Mouse (Mus musculus) lung, postnatal 36 days (tissue): ENCODE results near the gene Zranb3.

ENCODE experiments used
- DNase-seq: peaks from one replicate; pipeline ENCODE4 v3.0.0; 2022; ENCODE audit warnings: mixed read lengths

The Zranb3 gene

GRCm38 (mm10) chr1:127934322-127934721 is 168.5 kb downstream of the Zranb3 start:
- no peak for DNase-seq

- DNase-seq, result no peak
Observed at GRCm38 (mm10) chr1:127933405-127933804, 169.4 kb downstream of the Zranb3 start.

- DNase-seq, result no peak
Observed at GRCm38 (mm10) chr1:127915802-127916201, 187.0 kb downstream of the Zranb3 start.

GRCm38 (mm10) chr1:127915316-127915715 is 187.5 kb downstream of the Zranb3 start:
- no peak for DNase-seq

- no peak for DNase-seq
Observed at GRCm38 (mm10) chr1:127913116-127913515, 189.7 kb downstream of the Zranb3 start.

- DNase-seq, result no peak
Observed at GRCm38 (mm10) chr1:127904774-127905385, 198.0 kb downstream of the Zranb3 start.
